ENCODE assay signal across 8 mouse cellular contexts in the genomic region with DNA sequence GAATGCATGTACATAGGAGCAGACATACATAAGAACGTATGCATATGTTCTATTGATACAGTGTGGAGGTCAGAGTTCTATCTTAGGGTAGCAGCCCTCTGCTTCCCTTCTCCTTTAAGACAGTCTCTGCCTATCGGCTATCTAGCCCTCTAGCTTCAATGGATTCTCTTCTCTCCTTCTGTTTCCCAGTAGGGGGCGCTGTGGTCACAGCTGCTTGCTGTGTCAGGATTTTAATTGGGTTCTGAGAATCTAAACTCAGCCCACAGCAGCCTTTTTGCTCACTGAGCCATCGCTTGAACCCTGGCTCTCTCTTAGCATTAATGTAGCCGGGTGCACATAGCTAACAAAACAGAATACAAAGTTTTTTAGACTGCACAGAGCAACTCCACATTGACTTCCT.
A peak's percentile ranks its signal among the peaks of the same experiment; 100 is the strongest.
DNase-seq lines count a peak whose midpoint lies in the region; ATAC-seq and TF ChIP-seq lines count a peak whose summit lies in the region.

No protein-coding gene starts in this region.

- DNase-seq in forebrain, embryonic 11.5 days (ENCODE audit: low spot score) = peak; percentile 73
- peak; percentile 37 for DNase-seq in midbrain, embryonic 10.5 days (ENCODE audit: low spot score)
- peak; percentile 17 for DNase-seq in c-Kit-positive CD71-positive TER-119-positive erythroid progenitor cells, embryonic 14.5 days (ENCODE audit: low spot score)
- DNase-seq in lung, postnatal 0 days (ENCODE audit: low spot score) = peak; percentile 36
- no peak for DNase-seq in layer of hippocampus, postnatal 36 days

- H3K9ac ChIP-seq in forebrain, embryonic 11.5 days (ENCODE audit: low read length) = no peak overlapping the region
- no peak overlapping the region for H3K9ac ChIP-seq in forebrain, embryonic 15.5 days (replicated peaks)
- no peak overlapping the region for H3K9ac ChIP-seq in midbrain, embryonic 13.5 days (replicated peaks)
- no peak overlapping the region for H3K9ac ChIP-seq in lung, postnatal 0 days (replicated peaks; ENCODE audit: low read depth)
- no peak overlapping the region for H3K9ac ChIP-seq in midbrain, embryonic 15.5 days

- H3K4me1 ChIP-seq in forebrain, embryonic 11.5 days (replicated peaks; ENCODE audit: control insufficient read depth, insufficient read depth, low read length) = 0 out of 2 replicates have a peak, but pooled peaks cover 2% of the 10 kb centered on the region
- peaks cover 11% of the 10 kb centered on the region for H3K4me1 ChIP-seq in forebrain, embryonic 15.5 days
- H3K4me1 ChIP-seq in midbrain, embryonic 10.5 days = peaks cover 8% of the 10 kb centered on the region; the same call in 1 of the 2 replicates
- peaks cover 15% of the 10 kb centered on the region for H3K4me1 ChIP-seq in midbrain, embryonic 13.5 days (replicated peaks)
- no peaks in the 10 kb centered on the region for H3K4me1 ChIP-seq in lung, postnatal 0 days (ENCODE audit: insufficient read depth, low read depth, low read length)
- H3K4me1 ChIP-seq in midbrain, embryonic 15.5 days = peaks cover 6% of the 10 kb centered on the region

- no peak overlapping the region for H3K27ac ChIP-seq in forebrain, embryonic 11.5 days (ENCODE audit: low read depth, low read length)
- H3K27ac ChIP-seq in forebrain, embryonic 15.5 days (replicated peaks) = no peak overlapping the region
- H3K27ac ChIP-seq in midbrain, embryonic 10.5 days (replicated peaks) = no peak overlapping the region
- no peak overlapping the region for H3K27ac ChIP-seq in midbrain, embryonic 13.5 days
- no peak overlapping the region for H3K27ac ChIP-seq in lung, postnatal 0 days (ENCODE audit: low read length)
- no peak overlapping the region for H3K27ac ChIP-seq in midbrain, embryonic 15.5 days

- H3K36me3 ChIP-seq in forebrain, embryonic 11.5 days (ENCODE audit: control insufficient read depth, insufficient read depth, low read length) = no peaks in the 10 kb centered on the region
- H3K36me3 ChIP-seq in forebrain, embryonic 15.5 days = no peaks in the 10 kb centered on the region
- H3K36me3 ChIP-seq in midbrain, embryonic 10.5 days = no peaks in the 10 kb centered on the region
- no peaks in the 10 kb centered on the region for H3K36me3 ChIP-seq in midbrain, embryonic 13.5 days
- H3K36me3 ChIP-seq in lung, postnatal 0 days (ENCODE audit: insufficient read depth, low read length) = no peaks in the 10 kb centered on the region
- H3K36me3 ChIP-seq in midbrain, embryonic 15.5 days (replicated peaks) = no peaks in the 10 kb centered on the region

- TF ChIP-seq EP300 in lung, postnatal 0 days (IDR thresholded peaks at IDR 0.05) = no peak

- ATAC-seq in forebrain, embryonic 11.5 days (replicated peaks; ENCODE audit: low FRiP score) = no peak
- no peak for ATAC-seq in forebrain, embryonic 15.5 days (replicated peaks)
- ATAC-seq in midbrain, embryonic 13.5 days = no peak
- no peak for ATAC-seq in lung, postnatal 0 days
- no peak for ATAC-seq in midbrain, embryonic 15.5 days (replicated peaks)

- H3K4me3 ChIP-seq in forebrain, embryonic 11.5 days (ENCODE audit: low read depth, low read length) = no peak overlapping the region
- H3K4me3 ChIP-seq in forebrain, embryonic 15.5 days = no peak overlapping the region
- H3K4me3 ChIP-seq in midbrain, embryonic 10.5 days = no peak overlapping the region
- H3K4me3 ChIP-seq in midbrain, embryonic 13.5 days (replicated peaks) = no peak overlapping the region
- H3K4me3 ChIP-seq in lung, postnatal 0 days (ENCODE audit: low read depth, low read length) = no peak overlapping the region
- H3K4me3 ChIP-seq in midbrain, embryonic 15.5 days = no peak overlapping the region

- no peak overlapping the region for H3K4me2 ChIP-seq in forebrain, embryonic 11.5 days (ENCODE audit: low read depth, low read length, severe bottlenecking)
- no peak overlapping the region for H3K4me2 ChIP-seq in forebrain, embryonic 15.5 days (replicated peaks)
- no peak overlapping the region for H3K4me2 ChIP-seq in midbrain, embryonic 13.5 days (replicated peaks)
- H3K4me2 ChIP-seq in lung, postnatal 0 days (replicated peaks; ENCODE audit: low read depth, low read length) = no peak overlapping the region
- no peak overlapping the region for H3K4me2 ChIP-seq in midbrain, embryonic 15.5 days

- no peaks in the 10 kb centered on the region for H3K27me3 ChIP-seq in forebrain, embryonic 11.5 days (ENCODE audit: control insufficient read depth, insufficient read depth, low read length)
- H3K27me3 ChIP-seq in forebrain, embryonic 15.5 days = no peaks in the 10 kb centered on the region
- H3K27me3 ChIP-seq in midbrain, embryonic 10.5 days (ENCODE audit: low read depth, poor library complexity, severe bottlenecking) = no peaks in the 10 kb centered on the region
- H3K27me3 ChIP-seq in midbrain, embryonic 13.5 days = no peaks in the 10 kb centered on the region
- no peaks in the 10 kb centered on the region for H3K27me3 ChIP-seq in lung, postnatal 0 days (replicated peaks; ENCODE audit: insufficient read depth, low read length)
- H3K27me3 ChIP-seq in midbrain, embryonic 15.5 days (replicated peaks) = no peaks in the 10 kb centered on the region

- no peaks in the 10 kb centered on the region for H3K9me3 ChIP-seq in forebrain, embryonic 11.5 days (ENCODE audit: control insufficient read depth, low read length)
- no peaks in the 10 kb centered on the region for H3K9me3 ChIP-seq in forebrain, embryonic 15.5 days
- H3K9me3 ChIP-seq in midbrain, embryonic 10.5 days (replicated peaks) = no peaks in the 10 kb centered on the region
- no peaks in the 10 kb centered on the region for H3K9me3 ChIP-seq in midbrain, embryonic 13.5 days
- no peaks in the 10 kb centered on the region for H3K9me3 ChIP-seq in lung, postnatal 0 days (ENCODE audit: low read length)
- no peaks in the 10 kb centered on the region for H3K9me3 ChIP-seq in midbrain, embryonic 15.5 days

- peak; percentile 72 for TF ChIP-seq CTCF in lung, postnatal 0 days (IDR thresholded peaks at IDR 0.05)

- WGBS in forebrain, embryonic 11.5 days = 53% methylated on average over 5 of the region's 5 CpGs
- WGBS in forebrain, embryonic 15.5 days = 61% methylated on average over 5 of the region's 5 CpGs
- 56% methylated on average over 5 of the region's 5 CpGs for WGBS in midbrain, embryonic 10.5 days
- WGBS in midbrain, embryonic 13.5 days = 55% methylated on average over 5 of the region's 5 CpGs
- 45% methylated on average over 5 of the region's 5 CpGs for WGBS in lung, postnatal 0 days
- 52% methylated on average over 5 of the region's 5 CpGs for WGBS in midbrain, embryonic 15.5 days

Comparison
In these comparisons a context has a peak if more than half of its experiments do, and no peak if none do; other contexts are left out.
1. DNase-seq: peak in forebrain, embryonic 11.5 days (single experiment), midbrain, embryonic 10.5 days (single experiment), c-Kit-positive CD71-positive TER-119-positive erythroid progenitor cells, embryonic 14.5 days (single experiment) and lung, postnatal 0 days (single experiment); none in layer of hippocampus, postnatal 36 days (0 of 2).